Mouse (Mus musculus) hindbrain, embryonic 13.5 days (tissue): ENCODE results near the gene Ppp1r14b. TPM values are rescaled to one million over a fixed set of nuclear protein-coding genes. Genes with fewer than 3 reads are reported as not detected.

Experiments used
- ATAC-seq: fragments of 200-750 bp; cut with Nextera tagmentation; 2 replicates; pipeline ENCODE4 v1.8.0; 2017; ENCODE audit warnings: moderate TSS enrichment; ENCODE audit not compliant: low FRiP score
- H3K27ac ChIP-seq: fragments of 300-500 bp; sonication (generic); 2 replicates; pipeline ENCODE4 v1.5.1; 2015; ENCODE audit warnings: inconsistent platforms, mild to moderate bottlenecking, moderate library complexity
- H3K27me3 ChIP-seq: fragments of 300-500 bp; sonication (generic); 2 replicates; pipeline ENCODE4 v1.6.1; 2015; ENCODE audit warnings: mild to moderate bottlenecking, inconsistent platforms
- H3K36me3 ChIP-seq: fragments of 300-500 bp; sonication (generic); 2 replicates; pipeline ENCODE4 v1.6.1; 2015; ENCODE audit warnings: mild to moderate bottlenecking, inconsistent platforms
- H3K4me1 ChIP-seq: fragments of 300-500 bp; sonication (generic); replicated peaks from 2 replicates; pipeline ENCODE4 v1.6.1; 2015; ENCODE audit warnings: inconsistent platforms
- H3K4me2 ChIP-seq: fragments of 300-500 bp; sonication (generic); 2 replicates; pipeline ENCODE4 v1.6.1; 2015; ENCODE audit warnings: inconsistent platforms, mild to moderate bottlenecking, moderate library complexity
- H3K4me3 ChIP-seq: fragments of 300-500 bp; sonication (generic); 2 replicates; pipeline ENCODE4 v1.5.1; 2015; ENCODE audit warnings: mild to moderate bottlenecking, inconsistent platforms
- H3K9ac ChIP-seq: fragments of 300-500 bp; sonication (generic); 2 replicates; pipeline ENCODE4 v1.6.1; 2015; ENCODE audit warnings: mild to moderate bottlenecking, inconsistent platforms
- H3K9me3 ChIP-seq: fragments of 300-500 bp; sonication (generic); 2 replicates; pipeline ENCODE4 v1.6.1; 2016; ENCODE audit warnings: inconsistent platforms
- WGBS: fragments of 180-500 bp; shearing (Covaris S2); methylation state at CpG from one replicate; pipeline ENCODE4 v1.1.7; 2015; 5-methylcytosine and 5-hydroxymethylcytosine counted together
- polyA plus RNA-seq: library from polyadenylated mRNA; unstranded; fragments of >200 nt; fragmentation: Nextera tagmentation; extraction: Ambion mirVana; gene quantifications from 2 replicates; pipeline ENCODE4 v1.2.1, GENCODE M21; 2015

Ppp1r14b gene
- polyA plus RNA-seq, 1 experiment from 2014 or later: 143 TPM

GRCm38 (mm10) chr19:7017541-7018457, 43.0 kb downstream of the Ppp1r14b start:
- 84% methylated on average over 12 of the region's 12 CpGs for WGBS
- H3K36me3 ChIP-seq: peaks cover 82% of the 10 kb centered on the region
- ATAC-seq: no peak

GRCm38 (mm10) chr19:7018546-7018945, 43.8 kb downstream of the Ppp1r14b start:
- Histone ChIP-seq H3K36me3 (peaks cover 83% of the 10 kb centered on the region), H3K27ac (no peak overlapping the region), H3K27me3 (no peaks in the 10 kb centered on the region), H3K4me2 (no peak overlapping the region), H3K9me3 (no peaks in the 10 kb centered on the region), H3K4me3 (no peak overlapping the region), H3K4me1 (no peaks in the 10 kb centered on the region), H3K9ac (no peak overlapping the region)
- WGBS: 93% methylated on average over 11 of the region's 11 CpGs
- no peak for ATAC-seq

More at GRCm38 (mm10) chr19:7017541-7018457, 43.0 kb downstream of the Ppp1r14b start:
- Histone ChIP-seq H3K27me3 (no peaks in the 10 kb centered on the region), H3K4me2 (no peak overlapping the region), H3K9me3 (no peaks in the 10 kb centered on the region), H3K4me3 (no peak overlapping the region), H3K27ac (no peak overlapping the region), H3K4me1 (no peaks in the 10 kb centered on the region), H3K9ac (no peak overlapping the region)

DNA sequence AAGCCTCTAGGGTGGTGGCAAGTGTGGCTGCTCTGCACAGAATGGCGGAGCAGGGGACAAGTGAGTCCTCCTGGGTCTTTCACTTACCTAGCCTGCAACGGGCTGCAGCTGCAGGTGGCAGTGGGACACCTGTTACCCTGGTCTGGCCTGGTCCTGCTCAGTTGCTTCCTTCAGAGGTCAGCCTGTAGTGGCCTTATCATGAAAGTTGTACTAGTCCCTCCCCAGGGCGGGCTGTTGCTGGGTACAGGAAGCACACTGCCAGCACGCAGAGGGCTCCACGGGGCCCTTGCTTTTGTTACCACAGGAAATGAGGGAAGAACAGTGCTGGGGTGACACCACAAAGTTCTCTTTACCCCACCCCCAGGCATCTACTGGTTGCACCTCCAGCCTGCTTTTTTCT, 44.4 kb downstream of the Ppp1r14b start, which contains the start of gene Fermt3:
TSS of gene Fermt3 (minus strand) at position 279 of the 400 bp plus-strand sequence.
- H3K4me1 ChIP-seq: no peaks in the 10 kb centered on the region
- H3K4me2 ChIP-seq: no peak within 1 kb of the TSS
- H3K9me3 ChIP-seq: no peaks in the 10 kb centered on the region
- H3K9ac ChIP-seq: no peak within 1 kb of the TSS
- 86% methylated on average over 5 of the region's 5 CpGs for WGBS
- H3K27me3 ChIP-seq: no peaks in the 10 kb centered on the region
- no peak within 1 kb of the TSS; the same call in 1 of the 2 replicates for H3K27ac ChIP-seq
- H3K36me3 ChIP-seq: peaks cover 82% of the 10 kb centered on the region
- no peak within 1 kb of the TSS for H3K4me3 ChIP-seq
- ATAC-seq: no peak

DNA sequence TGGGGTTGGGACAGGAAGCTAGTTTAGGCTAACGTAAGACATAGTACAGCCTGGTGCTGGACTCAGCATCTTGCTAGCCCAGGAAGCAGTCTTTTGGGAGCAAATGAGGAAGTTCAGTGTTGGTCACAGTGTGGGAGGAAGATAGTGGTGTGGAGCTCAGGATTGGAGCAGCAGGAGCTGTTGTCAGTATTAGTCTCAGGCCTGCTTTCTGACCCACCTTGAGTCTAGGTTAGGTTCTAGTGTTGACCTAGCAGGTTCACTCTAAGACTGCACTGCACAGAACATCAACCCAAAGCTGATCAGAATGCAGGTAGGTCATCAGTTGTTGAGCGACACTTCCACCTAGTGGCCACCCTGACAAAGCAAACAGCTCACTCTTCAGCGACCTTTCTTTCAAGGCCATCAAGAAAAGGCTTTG, 45.5 kb downstream of the Ppp1r14b start:
- peaks cover 86% of the 10 kb centered on the region for H3K36me3 ChIP-seq
- H3K9ac ChIP-seq: no peak overlapping the region
- H3K4me2 ChIP-seq: no peak overlapping the region
- 54% methylated on average over 3 of the region's 3 CpGs for WGBS
- ATAC-seq: no peak
- no peak overlapping the region; the same call in 1 of the 2 replicates for H3K27ac ChIP-seq
- no peaks in the 10 kb centered on the region for H3K27me3 ChIP-seq
- no peaks in the 10 kb centered on the region for H3K4me1 ChIP-seq
- H3K4me3 ChIP-seq: no peak overlapping the region
- no peaks in the 10 kb centered on the region for H3K9me3 ChIP-seq

Other genes with a start within 250 kb of the Ppp1r14b start
- gene Rps6ka4, start 134.3 kb upstream of the Ppp1r14b start, polyA plus RNA-seq: 7.0 and 7.3 TPM in 2 replicates
- 1.0 and 1.1 TPM in 2 replicates for gene Ccdc88b, start 116.8 kb upstream of the Ppp1r14b start, polyA plus RNA-seq
- 115 and 121 TPM in 2 replicates for gene Trmt112, start 65.3 kb upstream of the Ppp1r14b start, polyA plus RNA-seq
- gene Prdx5, start 64.9 kb upstream of the Ppp1r14b start, polyA plus RNA-seq: 274 and 284 TPM in 2 replicates
- gene Esrra, start 53.2 kb upstream of the Ppp1r14b start, polyA plus RNA-seq: 15.8 and 16.6 TPM in 2 replicates
- gene Catsperz, start 49.6 kb upstream of the Ppp1r14b start, polyA plus RNA-seq: 0.86 and 1.00 TPM in 2 replicates
- gene Kcnk4, start 40.5 kb upstream of the Ppp1r14b start, polyA plus RNA-seq: 1.7 and 2.2 TPM in 2 replicates
- 83.1 and 86.9 TPM in 2 replicates for gene Bad, start 33.1 kb upstream of the Ppp1r14b start, polyA plus RNA-seq
- 53.1 and 54.7 TPM in 2 replicates for gene Gpr137, start 32.5 kb upstream of the Ppp1r14b start, polyA plus RNA-seq
- 11.5 and 11.7 TPM in 2 replicates for gene Plcb3, start 1.5 kb downstream of the Ppp1r14b start, polyA plus RNA-seq
- 108 and 109 TPM in 2 replicates for gene Fkbp2, start 5.5 kb downstream of the Ppp1r14b start, polyA plus RNA-seq
- 33.5 and 34.9 TPM in 2 replicates for gene Vegfb, start 12.7 kb downstream of the Ppp1r14b start, polyA plus RNA-seq
- 24.2 and 25.9 TPM in 2 replicates for gene Dnajc4, start 17.6 kb downstream of the Ppp1r14b start, polyA plus RNA-seq
- gene Nudt22, start 21.1 kb downstream of the Ppp1r14b start, polyA plus RNA-seq: 18.6 and 23.8 TPM in 2 replicates
- 16.6 and 18.0 TPM in 2 replicates for gene Trpt1, start 21.2 kb downstream of the Ppp1r14b start, polyA plus RNA-seq
- gene Fermt3, start 44.5 kb downstream of the Ppp1r14b start, polyA plus RNA-seq: 4.4 and 5.6 TPM in 2 replicates
- gene Stip1, start 65.0 kb downstream of the Ppp1r14b start, polyA plus RNA-seq: 233 and 239 TPM in 2 replicates
- gene Macrod1, start 81.8 kb downstream of the Ppp1r14b start, polyA plus RNA-seq: 4.2 and 5.3 TPM in 2 replicates
- 7.1 and 8.1 TPM in 2 replicates for gene Flrt1, start 130.8 kb downstream of the Ppp1r14b start, polyA plus RNA-seq
- 233 and 250 TPM in 2 replicates for gene Otub1, start 231.3 kb downstream of the Ppp1r14b start, polyA plus RNA-seq
- gene Cox8a, start 242.6 kb downstream of the Ppp1r14b start, polyA plus RNA-seq: 881 and 924 TPM in 2 replicates